Mouse (Mus musculus) neural tube, embryonic 14.5 days (tissue): ENCODE results near the gene 1700057G04Rik. TPM values are rescaled to one million over a fixed set of nuclear protein-coding genes. Genes with fewer than 3 reads are reported as not detected.

ENCODE experiments used
- ATAC-seq: fragments of 200-750 bp; cut with Nextera tagmentation; 2 replicates; pipeline ENCODE4 v1.8.0; 2017; ENCODE audit warnings: low read depth, mild to moderate bottlenecking, moderate TSS enrichment, moderate library complexity
- H3K27ac ChIP-seq: fragments of 300-500 bp; sonication (generic); 2 replicates; pipeline ENCODE4 v1.5.1; 2014; ENCODE audit warnings: low read depth, mild to moderate bottlenecking, control low read depth, low read length, moderate library complexity, mixed read lengths
- H3K27me3 ChIP-seq: fragments of 300-500 bp; sonication (generic); 2 replicates; pipeline ENCODE4 v1.6.1; 2014; ENCODE audit warnings: low read length; ENCODE audit not compliant: control insufficient read depth, insufficient read depth
- H3K36me3 ChIP-seq: fragments of 300-500 bp; sonication (generic); 2 replicates; pipeline ENCODE4 v1.6.1; 2014; ENCODE audit warnings: low read length, mixed read lengths; ENCODE audit not compliant: control insufficient read depth, insufficient read depth
- H3K4me1 ChIP-seq: fragments of 300-500 bp; sonication (generic); 2 replicates; pipeline ENCODE4 v1.6.1; 2014; ENCODE audit warnings: low read length; ENCODE audit not compliant: control insufficient read depth, insufficient read depth
- H3K4me2 ChIP-seq: fragments of 300-500 bp; sonication (generic); 2 replicates; pipeline ENCODE4 v1.6.1; 2014; ENCODE audit warnings: mild to moderate bottlenecking, low read depth, low read length, control low read depth
- H3K4me3 ChIP-seq: fragments of 300-500 bp; sonication (generic); 2 replicates; pipeline ENCODE4 v1.5.1; 2014; ENCODE audit warnings: low read depth, low read length, control low read depth, mixed read lengths
- H3K9ac ChIP-seq: fragments of 300-500 bp; sonication (generic); replicated peaks from 2 replicates; pipeline ENCODE4 v1.6.1; 2014; ENCODE audit warnings: low read depth, mild to moderate bottlenecking, control low read depth, low read length, mixed read lengths
- H3K9me3 ChIP-seq: fragments of 300-500 bp; sonication (generic); 2 replicates; pipeline ENCODE4 v1.6.1; 2016; ENCODE audit warnings: low read length; ENCODE audit not compliant: control insufficient read depth
- WGBS: fragments of 180-500 bp; shearing (Covaris S2); extraction: QIAGEN DNeasy Blood & Tissue Kit; methylation state at CpG from one replicate; pipeline ENCODE4 v1.1.7; 2014; 5-methylcytosine and 5-hydroxymethylcytosine counted together
- polyA plus RNA-seq: library from polyadenylated mRNA; unstranded; fragments of >200 nt; fragmentation: Nextera tagmentation; extraction: Ambion mirVana; gene quantifications from 2 replicates; pipeline ENCODE4 v1.2.1, GENCODE M21; 2014

1700057G04Rik gene
- polyA plus RNA-seq, 1 experiment from 2014 or later, result not detected

DNA sequence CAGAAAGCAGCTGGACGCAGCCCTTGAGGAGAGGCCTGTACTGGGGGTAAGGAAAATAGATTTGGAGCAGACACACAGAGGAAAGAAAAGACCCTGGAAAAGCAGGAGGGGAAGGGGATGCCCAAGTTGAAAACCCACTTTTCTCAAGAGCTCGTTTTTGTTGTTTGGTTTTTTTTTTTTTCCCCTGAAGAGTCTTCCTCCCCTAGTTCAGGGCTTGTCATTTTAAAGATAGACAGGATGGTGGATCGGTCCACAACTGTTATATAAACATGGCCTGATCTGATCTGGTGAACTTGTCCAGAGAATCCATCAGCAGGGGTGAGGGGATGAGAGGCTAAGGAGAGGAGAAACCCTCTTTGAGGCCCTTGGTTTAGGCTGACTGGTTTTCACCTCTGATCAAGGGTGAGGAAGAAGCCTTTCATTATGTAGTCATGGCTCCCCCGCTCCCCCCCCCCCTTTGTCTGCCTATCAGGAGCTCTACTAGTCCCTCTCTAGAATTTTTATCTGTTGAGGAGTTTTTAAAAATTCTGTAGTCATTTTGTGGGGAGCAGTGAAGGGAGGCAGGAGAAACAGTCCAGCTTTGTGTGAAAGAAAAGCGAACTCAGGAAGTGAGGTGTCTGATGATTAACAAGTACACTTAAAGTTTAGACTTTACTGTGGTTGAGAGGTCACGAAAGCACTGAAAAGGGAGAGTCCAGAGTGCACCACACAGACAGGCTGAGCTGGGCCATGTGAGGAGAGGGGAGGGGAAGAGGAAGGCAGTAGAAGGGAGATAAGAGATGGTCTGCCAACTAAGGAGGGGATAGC, 35.0 kb upstream of the 1700057G04Rik start:
- H3K4me1 ChIP-seq, result no peaks in the 10 kb centered on the region
- 83% methylated on average over 6 of the region's 6 CpGs for WGBS
- H3K9ac ChIP-seq, result no peak overlapping the region
- H3K27me3 ChIP-seq, result no peaks in the 10 kb centered on the region
- H3K4me2 ChIP-seq, result no peak overlapping the region
- no peak overlapping the region for H3K27ac ChIP-seq
- ATAC-seq, result no peak
- H3K4me3 ChIP-seq, result no peak overlapping the region
- H3K9me3 ChIP-seq, result no peaks in the 10 kb centered on the region
- no peaks in the 10 kb centered on the region for H3K36me3 ChIP-seq

DNA sequence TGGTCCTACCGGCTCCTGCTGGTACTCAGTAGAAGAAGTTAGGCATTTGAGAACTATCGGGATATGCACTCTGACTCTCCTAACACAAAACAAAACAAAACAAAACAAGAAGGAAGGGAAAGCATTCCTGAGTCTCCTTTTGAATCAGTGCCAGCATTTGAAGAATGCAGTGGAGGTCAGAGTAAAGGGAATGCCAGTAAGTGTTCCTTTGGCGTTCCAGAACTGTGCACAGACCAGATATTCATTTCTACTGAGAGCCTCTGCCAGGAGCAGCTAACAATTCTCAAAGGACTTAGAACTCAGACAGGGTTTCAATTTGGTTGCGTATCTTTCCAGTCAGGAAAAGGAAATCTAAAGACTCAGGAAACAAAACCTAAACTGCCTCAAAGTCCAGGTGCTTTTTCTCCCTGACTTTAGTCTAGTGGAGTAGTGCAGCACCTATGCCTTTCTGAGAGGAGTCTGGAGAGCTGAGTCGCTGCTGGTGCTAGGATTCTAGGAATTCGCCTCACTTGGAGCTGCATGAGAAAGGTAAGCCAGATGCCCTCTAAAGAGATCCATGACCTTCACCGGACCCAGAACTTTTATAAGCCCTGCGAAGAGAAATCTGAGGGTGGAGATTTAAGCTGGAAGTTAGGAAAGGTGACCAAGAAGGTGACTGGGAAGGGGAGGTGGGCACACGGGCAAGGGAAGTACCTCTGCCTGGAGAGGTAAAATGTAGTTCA, 33.5 kb upstream of the 1700057G04Rik start, which contains the start of gene Plscr2:
TSS of gene Plscr2 (plus strand) at position 117 of the 722 bp plus-strand sequence.
- Histone ChIP-seq H3K36me3 (no peaks in the 10 kb centered on the region), H3K4me3 (no peak within 1 kb of the TSS), H3K4me2 (no peak within 1 kb of the TSS), H3K4me1 (no peaks in the 10 kb centered on the region), H3K9ac (no peak within 1 kb of the TSS), H3K27me3 (no peaks in the 10 kb centered on the region), H3K9me3 (no peaks in the 10 kb centered on the region), H3K27ac (no peak within 1 kb of the TSS)
- no peak for ATAC-seq
- WGBS, result 73% methylated on average over 9 of the region's 9 CpGs

DNA sequence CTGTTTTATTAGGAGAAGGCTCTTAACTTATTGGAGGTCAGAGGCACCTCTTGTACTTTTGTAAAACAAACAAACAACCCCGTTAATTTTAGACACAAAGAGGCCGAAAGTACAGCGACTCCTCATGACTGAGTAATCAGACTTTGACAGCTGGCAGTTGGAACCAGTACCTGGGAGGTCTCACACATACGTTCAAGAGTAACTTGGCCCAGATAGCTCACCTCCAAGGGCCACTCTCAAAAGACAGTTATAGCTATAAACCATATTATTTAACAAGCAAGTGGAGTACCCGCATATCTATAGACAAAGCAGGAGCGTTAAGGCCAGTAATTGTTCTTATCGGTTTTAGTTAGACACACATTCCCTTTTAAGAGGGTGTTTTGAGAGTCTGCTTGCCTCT, 32.8 kb upstream of the 1700057G04Rik start:
- no peaks in the 10 kb centered on the region for H3K4me1 ChIP-seq
- no peak overlapping the region for H3K4me3 ChIP-seq
- WGBS, result 75% methylated on average over 7 of the region's 7 CpGs
- no peak overlapping the region for H3K9ac ChIP-seq
- H3K9me3 ChIP-seq, result no peaks in the 10 kb centered on the region
- no peaks in the 10 kb centered on the region for H3K27me3 ChIP-seq
- no peak overlapping the region for H3K27ac ChIP-seq
- H3K4me2 ChIP-seq, result no peak overlapping the region
- no peak for ATAC-seq
- H3K36me3 ChIP-seq, result no peaks in the 10 kb centered on the region

- Histone ChIP-seq H3K9me3 (no peaks in the 10 kb centered on the region), H3K4me3 (no peak overlapping the region), H3K36me3 (no peaks in the 10 kb centered on the region), H3K4me2 (no peak overlapping the region), H3K9ac (no peak overlapping the region), H3K27me3 (no peaks in the 10 kb centered on the region), H3K4me1 (no peaks in the 10 kb centered on the region), H3K27ac (no peak overlapping the region)
- WGBS, result 88% methylated on average over 1 of the region's 1 CpGs
- ATAC-seq, result no peak
These were observed 29.1 kb upstream of the 1700057G04Rik start for GRCm38 (mm10) chr9:92280048-92280447.

GRCm38 (mm10) chr9:92282563-92283171, 26.5 kb upstream of the 1700057G04Rik start:
- Histone ChIP-seq H3K9me3 (no peaks in the 10 kb centered on the region), H3K27ac (no peak overlapping the region), H3K27me3 (no peaks in the 10 kb centered on the region), H3K4me1 (no peaks in the 10 kb centered on the region), H3K9ac (no peak overlapping the region), H3K36me3 (no peaks in the 10 kb centered on the region), H3K4me3 (no peak overlapping the region), H3K4me2 (no peak overlapping the region)
- WGBS, result 34% methylated on average over 7 of the region's 7 CpGs
- ATAC-seq, result peak; percentile 94

DNA sequence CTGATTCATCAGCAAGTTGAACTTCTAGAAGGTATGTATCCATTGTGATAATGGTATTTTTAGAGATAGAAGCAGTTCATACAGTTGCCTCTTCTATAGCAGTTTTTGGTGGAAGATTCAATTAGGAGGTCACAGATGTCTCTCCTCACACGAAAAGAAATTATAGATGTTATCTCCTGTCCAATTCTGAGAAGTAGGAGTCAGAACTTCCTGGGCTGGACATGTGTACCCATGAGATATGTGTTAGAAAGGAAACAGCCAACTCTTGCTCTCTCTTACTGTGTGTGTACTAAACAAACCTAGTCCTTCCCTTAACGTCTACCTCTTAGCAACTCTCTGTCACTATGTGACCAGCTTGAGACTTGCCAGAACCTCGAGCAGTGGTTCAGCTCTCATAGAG, 19.5 kb upstream of the 1700057G04Rik start:
- Histone ChIP-seq H3K27me3 (no peaks in the 10 kb centered on the region), H3K4me1 (no peaks in the 10 kb centered on the region), H3K27ac (no peak overlapping the region), H3K9me3 (no peaks in the 10 kb centered on the region), H3K4me2 (no peak overlapping the region), H3K9ac (no peak overlapping the region), H3K4me3 (no peak overlapping the region), H3K36me3 (no peaks in the 10 kb centered on the region)
- ATAC-seq, result no peak
- 88% methylated on average over 3 of the region's 3 CpGs for WGBS

DNA sequence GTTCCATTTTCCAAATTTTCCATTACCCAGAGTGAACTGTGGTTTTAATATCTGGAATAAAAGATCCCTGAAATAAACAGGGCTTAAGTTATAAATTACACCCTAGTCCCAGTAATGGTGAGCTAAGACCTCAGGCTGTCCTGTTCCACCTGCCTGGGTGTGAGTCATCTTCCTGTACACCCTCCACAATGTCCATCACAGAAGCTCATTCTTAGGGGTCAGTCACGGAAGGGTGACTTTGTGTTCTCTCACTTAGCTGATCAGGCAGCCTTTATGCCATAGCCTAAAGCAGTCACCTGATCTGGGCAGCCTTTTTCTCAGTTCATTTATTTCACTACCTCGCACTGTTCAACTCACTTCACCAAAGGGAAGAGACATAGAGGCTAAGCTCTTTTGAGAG, 17.0 kb upstream of the 1700057G04Rik start:
- no peaks in the 10 kb centered on the region for H3K36me3 ChIP-seq
- H3K27me3 ChIP-seq, result no peaks in the 10 kb centered on the region
- no peak overlapping the region for H3K4me2 ChIP-seq
- no peaks in the 10 kb centered on the region for H3K4me1 ChIP-seq
- 63% methylated on average over 2 of the region's 2 CpGs for WGBS
- H3K4me3 ChIP-seq, result no peak overlapping the region
- H3K9me3 ChIP-seq, result no peaks in the 10 kb centered on the region
- ATAC-seq, result no peak
- no peak overlapping the region for H3K9ac ChIP-seq
- H3K27ac ChIP-seq, result no peak overlapping the region

GRCm38 (mm10) chr9:92292922-92293321, 16.3 kb upstream of the 1700057G04Rik start:
- no peak overlapping the region for H3K9ac ChIP-seq
- 67% methylated on average over 3 of the region's 3 CpGs for WGBS

More at GRCm38 (mm10) chr9:92292922-92293321, 16.3 kb upstream of the 1700057G04Rik start:
- no peak overlapping the region for H3K27ac ChIP-seq
- H3K9me3 ChIP-seq, result no peaks in the 10 kb centered on the region
- no peak overlapping the region for H3K4me3 ChIP-seq
- H3K36me3 ChIP-seq, result no peaks in the 10 kb centered on the region
- H3K4me1 ChIP-seq, result no peaks in the 10 kb centered on the region
- no peak overlapping the region for H3K4me2 ChIP-seq
- H3K27me3 ChIP-seq, result no peaks in the 10 kb centered on the region
- no peak for ATAC-seq
